Mouse (Mus musculus): ENCODE results near the gene Phactr4. TPM values are rescaled to one million over a fixed set of nuclear protein-coding genes. Genes with fewer than 3 reads are reported as not detected.

The Phactr4 gene
- polyA plus RNA-seq, 1 experiment from 2014 or later: 27.5 TPM

DNA sequence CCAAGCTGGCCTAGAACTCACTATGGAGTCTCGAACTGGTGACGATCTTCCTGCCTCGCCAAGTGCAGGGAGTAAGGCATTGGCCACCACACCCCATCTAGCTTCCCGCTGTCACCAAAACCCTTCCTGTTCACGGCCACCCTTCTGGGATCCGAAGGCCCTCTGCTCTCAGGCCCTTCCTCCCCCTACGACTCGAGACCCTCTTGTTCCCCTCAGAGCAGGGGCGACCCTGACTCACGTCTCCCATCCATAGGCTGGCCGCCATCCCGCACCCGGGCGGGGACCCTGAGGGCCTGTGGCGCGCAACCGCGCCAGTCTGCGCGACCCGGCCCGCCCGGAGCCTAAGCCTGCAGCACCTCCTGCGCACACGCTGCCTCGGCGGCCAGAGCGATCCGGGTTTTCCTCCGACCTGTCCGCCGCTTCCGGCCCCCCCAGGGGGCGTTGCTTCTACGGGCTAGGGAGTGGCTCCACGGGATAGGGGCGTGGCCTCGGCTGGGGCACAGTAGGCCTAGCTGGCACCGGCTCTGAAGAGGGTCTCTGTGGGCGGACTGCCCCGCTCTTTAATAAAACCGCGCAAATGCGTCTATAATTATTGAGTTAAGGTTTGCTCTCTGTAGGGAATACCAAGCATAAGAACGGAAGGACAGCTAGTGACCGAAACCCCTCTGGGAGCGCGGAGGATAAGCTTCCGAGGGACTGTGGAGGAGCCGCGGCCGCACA is 93.0 kb downstream of the Phactr4 start, which contains the start of gene Trnau1ap:
Gene Trnau1ap (minus strand): TSS at position 424 of the 720 bp plus-strand sequence.
- H3K4me1 ChIP-seq (ENCODE audit: control insufficient read depth, insufficient read depth, low read length): 0 out of 2 replicates have a peak, but pooled peaks cover 8% of the 10 kb centered on the region
- H3K4me3 ChIP-seq (ENCODE audit: low read depth, low read length): peak within 1 kb of the TSS; percentile 79
- peak within 1 kb of the TSS; percentile 83 for H3K4me2 ChIP-seq (replicated peaks; ENCODE audit: low read depth, low read length)
- peak within 1 kb of the TSS; percentile 87 for H3K27ac ChIP-seq (ENCODE audit: low read length)
- no peaks in the 10 kb centered on the region for H3K9me3 ChIP-seq (ENCODE audit: control insufficient read depth, low read depth, low read length)
- ATAC-seq (ENCODE audit: insufficient number of reproducible peaks, insufficient read depth, low FRiP score, low read depth): peak; percentile 93
- no peaks in the 10 kb centered on the region for H3K27me3 ChIP-seq (ENCODE audit: control insufficient read depth, insufficient read depth, low read length)
- peak within 1 kb of the TSS; percentile 82 for H3K9ac ChIP-seq (replicated peaks; ENCODE audit: low read depth, low read length)
- H3K36me3 ChIP-seq (ENCODE audit: control insufficient read depth, insufficient read depth, low read length): peaks cover 39% of the 10 kb centered on the region
- WGBS: under 1% methylated on average over 52 of the region's 52 CpGs

DNA sequence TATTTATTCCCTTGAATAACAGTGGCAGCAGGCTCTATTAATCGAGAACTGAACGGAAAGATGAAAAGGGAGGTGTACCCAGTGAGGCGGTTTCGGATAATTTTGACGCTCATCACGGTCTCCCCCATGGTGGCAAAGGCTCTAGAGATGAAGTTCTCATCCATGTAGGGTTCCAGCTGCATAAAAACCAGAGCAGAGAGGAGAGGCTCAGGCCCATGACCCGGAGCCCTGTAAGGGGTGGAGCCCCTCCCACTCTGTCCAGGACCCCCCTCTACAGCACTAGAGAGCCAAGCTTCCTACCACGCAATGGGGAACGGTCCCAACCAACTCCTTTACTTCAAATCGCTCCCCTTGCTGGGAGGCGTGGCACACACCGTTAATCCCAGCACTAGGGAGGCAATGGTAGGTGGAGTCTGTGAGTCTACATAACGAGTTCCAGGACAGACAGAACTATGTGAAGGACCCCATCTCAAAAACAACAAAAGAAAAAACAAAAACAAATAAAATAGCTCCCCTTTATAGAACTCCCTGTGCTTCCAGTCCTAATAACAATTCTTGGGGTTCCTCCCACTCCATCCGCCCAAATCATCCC is 93.8 kb downstream of the Phactr4 start:
- peak overlapping the region; percentile 83 for H3K4me2 ChIP-seq (replicated peaks; ENCODE audit: low read depth, low read length)
- peaks cover 36% of the 10 kb centered on the region for H3K36me3 ChIP-seq (ENCODE audit: control insufficient read depth, insufficient read depth, low read length)
- ATAC-seq (ENCODE audit: insufficient number of reproducible peaks, insufficient read depth, low FRiP score, low read depth): no peak; the same call in 1 of the 2 replicates
- H3K9me3 ChIP-seq (ENCODE audit: control insufficient read depth, low read depth, low read length): no peaks in the 10 kb centered on the region
- H3K27ac ChIP-seq (ENCODE audit: low read length): peak overlapping the region; percentile 87
- 47% methylated on average over 14 of the region's 14 CpGs for WGBS
- H3K4me1 ChIP-seq (ENCODE audit: control insufficient read depth, insufficient read depth, low read length): 0 out of 2 replicates have a peak, but pooled peaks cover 8% of the 10 kb centered on the region
- peak overlapping the region; percentile 82 for H3K9ac ChIP-seq (replicated peaks; ENCODE audit: low read depth, low read length)
- no peaks in the 10 kb centered on the region for H3K27me3 ChIP-seq (ENCODE audit: control insufficient read depth, insufficient read depth, low read length)
- peak overlapping the region; percentile 79 for H3K4me3 ChIP-seq (ENCODE audit: low read depth, low read length)

DNA sequence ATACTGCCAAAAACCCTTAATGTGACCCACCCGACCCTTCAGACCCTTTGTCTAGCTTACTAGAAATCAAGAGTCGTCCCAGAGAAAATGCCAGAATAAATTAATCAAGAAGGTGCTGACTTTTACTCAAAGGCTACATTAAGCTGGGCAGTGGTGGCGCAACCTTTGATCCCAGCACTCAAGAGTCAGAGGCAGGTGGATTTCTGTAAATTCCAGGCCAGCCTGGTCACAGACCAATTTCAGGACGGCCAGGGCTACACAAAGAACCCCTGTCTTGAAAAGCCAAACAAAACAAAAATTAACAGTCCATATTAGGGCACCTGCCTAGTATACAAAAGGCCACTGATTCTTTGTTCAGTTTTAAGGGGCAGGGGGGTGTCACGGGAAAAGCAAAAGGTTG is 95.8 kb downstream of the Phactr4 start:
- no peak overlapping the region for H3K4me3 ChIP-seq (ENCODE audit: low read depth, low read length)
- 67% methylated on average over 5 of the region's 5 CpGs for WGBS
- no peaks in the 10 kb centered on the region for H3K27me3 ChIP-seq (ENCODE audit: control insufficient read depth, insufficient read depth, low read length)
- no peak overlapping the region for H3K4me2 ChIP-seq (replicated peaks; ENCODE audit: low read depth, low read length)
- H3K27ac ChIP-seq (ENCODE audit: low read length): no peak overlapping the region
- peaks cover 30% of the 10 kb centered on the region for H3K36me3 ChIP-seq (ENCODE audit: control insufficient read depth, insufficient read depth, low read length)
- ATAC-seq (ENCODE audit: insufficient number of reproducible peaks, insufficient read depth, low FRiP score, low read depth): no peak
- 0 out of 2 replicates have a peak, but pooled peaks cover 8% of the 10 kb centered on the region for H3K4me1 ChIP-seq (ENCODE audit: control insufficient read depth, insufficient read depth, low read length)
- no peak overlapping the region for H3K9ac ChIP-seq (replicated peaks; ENCODE audit: low read depth, low read length)
- no peaks in the 10 kb centered on the region for H3K9me3 ChIP-seq (ENCODE audit: control insufficient read depth, low read depth, low read length)

GRCm38 (mm10) chr4:132315711-132316110 is 106.6 kb downstream of the Phactr4 start:
- peaks cover 49% of the 10 kb centered on the region for H3K36me3 ChIP-seq (ENCODE audit: control insufficient read depth, insufficient read depth, low read length)
- WGBS: 88% methylated on average over 8 of the region's 8 CpGs
- no peak overlapping the region for H3K4me2 ChIP-seq (replicated peaks; ENCODE audit: low read depth, low read length)
- H3K9ac ChIP-seq (replicated peaks; ENCODE audit: low read depth, low read length): no peak overlapping the region
- no peaks in the 10 kb centered on the region for H3K4me1 ChIP-seq (ENCODE audit: control insufficient read depth, insufficient read depth, low read length)
- ATAC-seq (ENCODE audit: insufficient number of reproducible peaks, insufficient read depth, low FRiP score, low read depth): no peak
- H3K9me3 ChIP-seq (ENCODE audit: control insufficient read depth, low read depth, low read length): no peaks in the 10 kb centered on the region
- no peak overlapping the region for H3K27ac ChIP-seq (ENCODE audit: low read length)
- H3K4me3 ChIP-seq (ENCODE audit: low read depth, low read length): no peak overlapping the region
- no peaks in the 10 kb centered on the region for H3K27me3 ChIP-seq (ENCODE audit: control insufficient read depth, insufficient read depth, low read length)

DNA sequence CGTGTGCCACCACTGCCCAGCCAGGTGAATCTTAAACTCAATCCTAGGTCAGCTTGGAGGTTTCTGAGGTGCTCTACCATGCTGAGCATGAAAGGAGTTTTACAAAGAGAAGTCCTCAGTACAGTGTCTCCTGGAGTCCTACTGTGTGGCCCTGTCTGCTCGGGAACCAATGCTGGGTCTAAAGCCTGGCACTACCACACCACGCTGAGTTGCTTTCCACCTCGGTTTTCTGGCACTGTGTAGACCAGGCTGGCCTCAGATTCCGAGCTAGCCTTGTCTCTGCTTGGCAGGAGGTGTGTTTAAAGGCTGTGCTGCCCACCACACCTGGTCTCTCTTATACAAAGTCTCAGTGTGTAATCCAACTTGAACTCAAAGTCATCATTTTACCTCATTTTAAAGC is 109.7 kb downstream of the Phactr4 start:
- WGBS: 87% methylated on average over 5 of the region's 5 CpGs
- Histone ChIP-seq H3K9me3 (ENCODE audit: control insufficient read depth, low read depth, low read length) (no peaks in the 10 kb centered on the region), H3K9ac (replicated peaks; ENCODE audit: low read depth, low read length) (no peak overlapping the region), H3K4me2 (replicated peaks; ENCODE audit: low read depth, low read length) (no peak overlapping the region), H3K36me3 (ENCODE audit: control insufficient read depth, insufficient read depth, low read length) (peaks cover 38% of the 10 kb centered on the region), H3K27me3 (ENCODE audit: control insufficient read depth, insufficient read depth, low read length) (no peaks in the 10 kb centered on the region), H3K4me3 (ENCODE audit: low read depth, low read length) (no peak overlapping the region), H3K27ac (ENCODE audit: low read length) (no peak overlapping the region), H3K4me1 (ENCODE audit: control insufficient read depth, insufficient read depth, low read length) (0 out of 2 replicates have a peak, but pooled peaks cover 4% of the 10 kb centered on the region)
- no peak for ATAC-seq (ENCODE audit: insufficient number of reproducible peaks, insufficient read depth, low FRiP score, low read depth)

DNA sequence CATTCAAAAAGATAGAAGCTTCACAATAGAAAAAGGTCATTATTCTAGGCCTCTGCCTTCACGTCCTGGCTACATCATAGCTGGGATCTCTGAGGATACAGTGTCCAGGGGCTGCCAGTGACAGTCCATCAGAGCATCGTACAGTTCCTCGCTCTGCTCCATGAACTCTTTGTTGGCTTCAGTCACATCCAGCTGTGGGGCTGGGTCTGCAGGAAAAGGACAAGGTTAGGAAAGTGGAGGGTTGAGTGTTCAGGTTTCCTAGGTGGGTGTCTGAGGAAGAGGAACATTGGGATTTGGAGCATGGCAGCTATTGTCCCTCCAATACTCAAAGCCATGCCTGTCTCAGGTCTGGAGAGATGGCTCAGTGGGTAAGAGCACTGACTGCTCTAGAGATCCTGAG is 110.5 kb downstream of the Phactr4 start:
- Histone ChIP-seq H3K36me3 (ENCODE audit: control insufficient read depth, insufficient read depth, low read length) (peaks cover 37% of the 10 kb centered on the region), H3K4me2 (replicated peaks; ENCODE audit: low read depth, low read length) (no peak overlapping the region), H3K27ac (ENCODE audit: low read length) (no peak overlapping the region), H3K9ac (replicated peaks; ENCODE audit: low read depth, low read length) (no peak overlapping the region), H3K4me1 (ENCODE audit: control insufficient read depth, insufficient read depth, low read length) (0 out of 2 replicates have a peak, but pooled peaks cover 4% of the 10 kb centered on the region), H3K9me3 (ENCODE audit: control insufficient read depth, low read depth, low read length) (no peaks in the 10 kb centered on the region), H3K27me3 (ENCODE audit: control insufficient read depth, insufficient read depth, low read length) (no peaks in the 10 kb centered on the region), H3K4me3 (ENCODE audit: low read depth, low read length) (no peak overlapping the region)
- no peak for ATAC-seq (ENCODE audit: insufficient number of reproducible peaks, insufficient read depth, low FRiP score, low read depth)
- 44% methylated on average over 3 of the region's 3 CpGs for WGBS

GRCm38 (mm10) chr4:132311209-132311608 is 111.1 kb downstream of the Phactr4 start:
- Histone ChIP-seq H3K4me2 (replicated peaks; ENCODE audit: low read depth, low read length) (no peak overlapping the region), H3K9me3 (ENCODE audit: control insufficient read depth, low read depth, low read length) (no peaks in the 10 kb centered on the region), H3K36me3 (ENCODE audit: control insufficient read depth, insufficient read depth, low read length) (peaks cover 35% of the 10 kb centered on the region), H3K27ac (ENCODE audit: low read length) (no peak overlapping the region), H3K4me3 (ENCODE audit: low read depth, low read length) (no peak overlapping the region), H3K9ac (replicated peaks; ENCODE audit: low read depth, low read length) (no peak overlapping the region), H3K4me1 (ENCODE audit: control insufficient read depth, insufficient read depth, low read length) (0 out of 2 replicates have a peak, but pooled peaks cover 4% of the 10 kb centered on the region), H3K27me3 (ENCODE audit: control insufficient read depth, insufficient read depth, low read length) (no peaks in the 10 kb centered on the region)
- ATAC-seq (ENCODE audit: insufficient number of reproducible peaks, insufficient read depth, low FRiP score, low read depth): no peak
- WGBS: 46% methylated on average over 1 of the region's 1 CpGs

DNA sequence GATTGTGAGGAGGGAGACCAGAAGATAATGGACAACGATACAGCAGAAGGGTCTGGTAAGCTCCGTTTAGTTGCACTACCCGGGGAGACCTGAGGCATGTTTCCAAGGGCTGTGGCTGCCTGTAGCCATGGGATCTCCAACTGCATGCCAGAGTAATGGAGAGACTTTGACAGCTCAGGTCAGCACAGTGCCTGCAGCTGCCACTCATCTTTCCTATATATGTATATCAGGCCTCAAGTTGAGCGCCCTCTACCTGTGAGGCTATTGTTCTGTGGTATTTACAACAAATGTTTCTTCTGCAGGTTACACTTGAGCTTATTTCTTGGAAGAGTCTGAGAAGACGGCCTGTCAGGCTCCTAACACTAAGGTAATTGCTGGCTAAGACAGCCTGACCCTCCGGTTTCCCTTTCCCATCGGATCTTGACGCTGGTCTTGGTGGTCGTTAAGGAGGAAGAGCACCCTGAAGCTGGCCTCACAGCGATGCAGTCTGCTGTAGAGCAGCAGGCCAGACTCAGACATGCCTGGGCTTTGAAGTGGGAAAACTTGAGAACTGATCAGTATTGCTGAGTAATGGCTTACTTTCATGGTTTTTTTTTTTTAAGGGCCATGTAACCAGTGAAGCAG is 112.3 kb downstream of the Phactr4 start:
- Histone ChIP-seq H3K36me3 (ENCODE audit: control insufficient read depth, insufficient read depth, low read length) (peaks cover 30% of the 10 kb centered on the region), H3K4me1 (ENCODE audit: control insufficient read depth, insufficient read depth, low read length) (0 out of 2 replicates have a peak, but pooled peaks cover 4% of the 10 kb centered on the region), H3K27me3 (ENCODE audit: control insufficient read depth, insufficient read depth, low read length) (no peaks in the 10 kb centered on the region), H3K4me3 (ENCODE audit: low read depth, low read length) (peak overlapping the region; percentile 89), H3K9ac (replicated peaks; ENCODE audit: low read depth, low read length) (peak overlapping the region; percentile 94), H3K4me2 (replicated peaks; ENCODE audit: low read depth, low read length) (peak overlapping the region; percentile 65), H3K9me3 (ENCODE audit: control insufficient read depth, low read depth, low read length) (no peaks in the 10 kb centered on the region), H3K27ac (ENCODE audit: low read length) (0 out of 2 replicates have a peak overlapping the region, but pooled peaks have one; percentile 93)
- ATAC-seq (ENCODE audit: insufficient number of reproducible peaks, insufficient read depth, low FRiP score, low read depth): no peak
- 31% methylated on average over 10 of the region's 10 CpGs for WGBS
